Mouse (Mus musculus): ENCODE results near the gene H1foo.
A peak's percentile ranks its signal among the peaks of the same experiment; 100 is the strongest.

Gene H1foo

GRCm38 (mm10) chr6:115944638-115945037 is at the start of gene H1foo:
Gene H1foo, plus strand, starts transcription at chr6:115944938.
- no peak for DNase-seq (ENCODE audit: low read depth, low spot score)

- DNase-seq (ENCODE audit: low read depth, low spot score) = no peak
These were observed 48.4 kb upstream of the H1foo start for GRCm38 (mm10) chr6:115896346-115896745.

- DNase-seq (ENCODE audit: low read depth, low spot score) = peak; percentile 80
These were observed 47.6 kb upstream of the H1foo start for GRCm38 (mm10) chr6:115897117-115897516.

- DNase-seq (ENCODE audit: low read depth, low spot score) = no peak
These were observed 46.7 kb upstream of the H1foo start for GRCm38 (mm10) chr6:115897926-115898520.

- DNase-seq (ENCODE audit: low read depth, low spot score) = peak; percentile 85
These were observed 43.7 kb upstream of the H1foo start for GRCm38 (mm10) chr6:115901062-115901461.

- DNase-seq (ENCODE audit: low read depth, low spot score) = peak; percentile 89
These were observed 43.2 kb upstream of the H1foo start for GRCm38 (mm10) chr6:115901489-115901931.

GRCm38 (mm10) chr6:115902545-115902944 is 42.2 kb upstream of the H1foo start:
- DNase-seq (ENCODE audit: low read depth, low spot score) = no peak

- peak; percentile 32 for DNase-seq (ENCODE audit: low read depth, low spot score)
These were observed 39.2 kb upstream of the H1foo start for GRCm38 (mm10) chr6:115905568-115905967.

GRCm38 (mm10) chr6:115906455-115906854 is 38.3 kb upstream of the H1foo start:
- no peak for DNase-seq (ENCODE audit: low read depth, low spot score)

- DNase-seq (ENCODE audit: low read depth, low spot score) = no peak
These were observed 37.9 kb upstream of the H1foo start for GRCm38 (mm10) chr6:115906871-115907270.

GRCm38 (mm10) chr6:115908421-115908982 is 36.2 kb upstream of the H1foo start:
- DNase-seq (ENCODE audit: low read depth, low spot score) = no peak

GRCm38 (mm10) chr6:115909052-115909451 is 35.7 kb upstream of the H1foo start:
- DNase-seq (ENCODE audit: low read depth, low spot score) = no peak

- peak; percentile 57 for DNase-seq (ENCODE audit: low read depth, low spot score)
These were observed 34.8 kb upstream of the H1foo start for GRCm38 (mm10) chr6:115909940-115910339.

- no peak for DNase-seq (ENCODE audit: low read depth, low spot score)
These were observed 33.0 kb upstream of the H1foo start for GRCm38 (mm10) chr6:115911763-115912162.

- DNase-seq (ENCODE audit: low read depth, low spot score) = no peak
These were observed 31.3 kb upstream of the H1foo start for GRCm38 (mm10) chr6:115913482-115913881.

GRCm38 (mm10) chr6:115914511-115915202 is 30.1 kb upstream of the H1foo start:
- peak; percentile 58 for DNase-seq (ENCODE audit: low read depth, low spot score)

- peak; percentile 67 for DNase-seq (ENCODE audit: low read depth, low spot score)
These were observed 28.9 kb upstream of the H1foo start for GRCm38 (mm10) chr6:115915601-115916445.

- DNase-seq (ENCODE audit: low read depth, low spot score) = no peak
These were observed 28.1 kb upstream of the H1foo start for GRCm38 (mm10) chr6:115916611-115917010.

GRCm38 (mm10) chr6:115918615-115919014 is 26.1 kb upstream of the H1foo start:
- no peak for DNase-seq (ENCODE audit: low read depth, low spot score)

- DNase-seq (ENCODE audit: low read depth, low spot score) = no peak
These were observed 24.9 kb upstream of the H1foo start for GRCm38 (mm10) chr6:115919876-115920275.

- DNase-seq (ENCODE audit: low read depth, low spot score) = no peak
These were observed 19.9 kb upstream of the H1foo start for GRCm38 (mm10) chr6:115924829-115925228.

- DNase-seq (ENCODE audit: low read depth, low spot score) = no peak
These were observed 18.3 kb upstream of the H1foo start for GRCm38 (mm10) chr6:115926416-115926815.
